Mouse (Mus musculus) T-helper 2 cell (primary cell): Measurements from ENCODE around the gene Mtcl1.

Experiments
- in situ Hi-C: fragments of 300-600 bp; cut with MboI, MseI; formaldehyde crosslinking; loops from one replicate; pipeline ENCODE4 v1.15.1; 2025; ENCODE audit warnings: high pct_unique_total_duplicates

Gene Mtcl1

DNA sequence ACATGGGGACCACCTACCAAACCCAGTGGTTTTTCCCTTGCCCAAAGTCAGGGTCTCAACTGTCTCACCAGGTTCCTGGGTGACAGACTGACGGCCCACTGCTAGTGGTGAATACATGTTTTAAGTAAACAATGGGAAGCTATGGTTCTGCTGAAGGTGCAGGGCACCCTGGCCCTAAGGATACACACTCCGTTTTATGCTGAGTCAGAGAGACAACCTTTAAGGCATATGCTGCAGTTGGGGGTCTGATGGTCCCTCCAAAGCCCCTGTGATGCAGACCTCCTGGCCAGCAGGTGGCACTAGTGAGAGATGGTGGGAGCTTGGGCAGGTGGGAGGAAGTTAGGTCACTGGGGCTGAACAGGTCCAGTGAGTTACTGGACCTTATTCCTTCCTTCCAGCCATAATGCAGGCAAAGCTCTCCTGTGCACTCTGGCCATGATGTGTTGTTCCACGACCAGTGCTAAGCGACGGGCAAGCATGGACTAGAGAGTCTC is 123.0 kb downstream of the Mtcl1 start:
- in situ Hi-C loops, result no loop called here

- in situ Hi-C loops, result no loop called here
Observed at GRCm38 (mm10) chr17:66326204-66326545, 123.4 kb downstream of the Mtcl1 start.

GRCm38 (mm10) chr17:66325440-66326203 is 123.9 kb downstream of the Mtcl1 start:
- in situ Hi-C loops, result no loop called here

DNA sequence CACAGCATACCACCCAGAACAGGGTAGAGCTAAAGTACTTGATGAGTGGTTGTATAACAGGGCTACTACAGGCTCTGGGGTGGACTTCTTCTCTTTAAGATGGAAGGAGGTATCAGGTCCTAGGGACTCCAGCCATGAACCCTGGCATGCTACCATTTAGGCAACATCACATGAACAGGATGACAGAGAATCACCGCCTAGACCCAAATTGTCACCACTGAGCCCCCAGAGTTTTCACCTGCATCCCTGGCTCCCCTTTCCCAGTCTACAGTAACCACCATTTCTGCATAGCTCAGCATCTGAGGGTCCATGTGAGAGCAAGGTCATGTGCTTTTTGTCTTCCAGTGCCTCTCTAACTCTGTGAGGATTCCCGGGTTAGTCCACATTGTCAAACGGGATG is 124.7 kb downstream of the Mtcl1 start:
- in situ Hi-C loops, result no loop called here

DNA sequence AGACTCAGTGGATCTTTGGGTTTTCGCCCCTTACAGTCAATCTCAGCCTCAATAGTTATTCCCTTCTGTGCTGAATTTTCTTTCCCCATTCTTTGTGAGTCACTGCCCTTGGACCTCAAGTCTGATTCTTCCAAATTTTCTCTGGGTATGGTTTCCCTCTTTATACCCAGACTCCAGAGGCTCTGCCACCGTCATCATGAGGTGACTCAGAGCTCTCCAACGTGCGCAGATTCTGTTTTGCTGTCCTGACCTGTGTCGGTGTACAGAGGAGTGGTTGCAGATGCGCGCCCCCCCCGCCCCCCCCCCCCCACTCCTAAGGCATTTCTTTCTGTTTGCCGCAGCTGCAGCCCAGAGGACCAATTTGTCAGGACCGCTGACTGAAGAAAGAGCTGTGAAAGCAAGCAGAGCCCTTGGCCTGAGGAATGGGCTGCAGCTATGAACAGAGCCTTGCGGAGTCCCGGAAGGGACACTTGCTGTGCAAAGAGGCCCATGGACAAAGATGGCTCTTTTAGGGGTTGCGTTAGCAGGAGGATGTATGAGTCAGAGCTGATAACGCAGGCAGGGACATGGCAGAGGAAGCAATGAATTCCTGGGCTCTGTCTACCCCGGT is 126.8 kb downstream of the Mtcl1 start:
- in situ Hi-C loops, result no loop called here

GRCm38 (mm10) chr17:66321933-66322332 is 127.6 kb downstream of the Mtcl1 start:
- in situ Hi-C loops, result no loop called here

GRCm38 (mm10) chr17:66320716-66321372 is 128.7 kb downstream of the Mtcl1 start:
- in situ Hi-C loops, result no loop called here

DNA sequence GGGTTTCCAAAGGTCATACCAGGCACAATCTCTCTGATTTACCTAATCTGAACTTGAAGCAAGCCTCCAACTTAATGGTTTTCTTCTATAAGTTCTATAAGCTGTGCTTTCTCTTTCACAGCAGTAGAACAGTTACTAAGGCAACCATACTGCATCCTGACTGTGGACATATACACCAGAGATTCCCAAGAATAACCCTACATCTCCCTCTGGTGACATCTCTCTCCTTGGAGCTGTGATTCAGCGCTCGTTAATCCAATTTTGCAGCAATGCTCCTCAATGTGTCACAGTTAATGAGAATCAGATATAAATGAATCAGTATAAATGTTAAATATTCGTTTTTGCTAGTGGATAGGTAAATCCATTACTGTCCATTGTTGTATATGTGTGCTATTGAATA is 131.5 kb downstream of the Mtcl1 start:
- in situ Hi-C loops, result no loop called here

DNA sequence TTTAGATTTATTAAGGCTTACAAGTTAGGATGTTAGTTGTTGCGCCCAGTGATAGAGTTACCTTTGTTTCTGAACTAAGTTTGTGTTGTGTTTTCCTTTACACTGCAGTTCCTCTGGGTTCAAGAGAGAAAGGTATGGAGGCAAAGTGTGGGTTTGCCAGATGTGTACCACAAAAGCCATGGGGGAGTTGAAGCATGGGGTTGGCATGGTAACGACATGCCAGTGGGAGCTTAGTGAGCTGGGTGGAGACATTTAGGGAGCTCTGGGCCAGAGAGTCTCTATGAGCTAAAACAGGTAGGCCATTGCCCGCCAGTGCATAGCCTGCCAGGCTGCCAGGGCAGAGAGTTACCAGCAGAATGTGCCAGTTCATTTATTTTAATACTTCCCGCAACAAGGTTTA is 132.0 kb downstream of the Mtcl1 start:
- in situ Hi-C loops, result no loop called here

DNA sequence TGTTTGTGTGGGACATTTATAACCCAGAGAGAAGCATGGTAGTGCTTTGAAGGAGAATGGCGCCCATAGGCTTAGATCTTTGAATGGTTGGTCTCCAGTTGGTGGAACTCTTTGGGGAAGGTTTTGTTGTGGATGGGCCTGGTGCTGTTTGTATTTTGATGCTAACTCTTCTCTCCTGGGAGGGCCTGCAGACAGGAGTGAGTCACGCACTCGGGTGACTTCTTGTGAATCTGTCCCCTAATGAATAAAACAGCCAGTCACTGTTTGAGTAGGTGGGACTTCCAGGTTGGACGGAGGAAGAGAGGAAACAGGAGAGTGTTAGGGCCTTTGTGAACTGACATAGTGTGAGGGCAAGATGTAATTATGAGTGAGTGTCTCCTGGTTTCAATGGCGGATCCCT is 132.4 kb downstream of the Mtcl1 start:
- in situ Hi-C loops, result no loop called here

DNA sequence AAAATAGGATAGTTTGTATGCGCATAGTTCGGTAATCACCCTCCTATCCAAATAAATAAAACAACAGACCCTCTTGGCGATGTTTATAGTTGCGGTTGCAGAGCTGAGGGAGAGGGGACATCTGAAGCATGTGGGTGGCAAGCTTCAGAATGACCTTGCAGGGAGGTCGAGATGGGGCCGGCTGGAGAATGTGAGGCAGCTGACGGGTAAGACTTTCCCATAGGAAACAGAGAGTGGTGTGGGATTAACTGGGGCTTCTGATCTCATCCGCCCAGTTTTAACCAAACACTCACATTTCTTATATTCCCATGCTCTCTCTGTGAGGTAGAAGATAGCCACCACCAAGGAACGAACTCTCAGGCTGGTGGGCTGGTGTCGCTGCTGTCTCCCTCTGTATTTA is 134.1 kb downstream of the Mtcl1 start:
- in situ Hi-C loops, result no loop called here

- in situ Hi-C loops, result no loop called here
Observed at GRCm38 (mm10) chr17:66314566-66315285, 134.8 kb downstream of the Mtcl1 start.

DNA sequence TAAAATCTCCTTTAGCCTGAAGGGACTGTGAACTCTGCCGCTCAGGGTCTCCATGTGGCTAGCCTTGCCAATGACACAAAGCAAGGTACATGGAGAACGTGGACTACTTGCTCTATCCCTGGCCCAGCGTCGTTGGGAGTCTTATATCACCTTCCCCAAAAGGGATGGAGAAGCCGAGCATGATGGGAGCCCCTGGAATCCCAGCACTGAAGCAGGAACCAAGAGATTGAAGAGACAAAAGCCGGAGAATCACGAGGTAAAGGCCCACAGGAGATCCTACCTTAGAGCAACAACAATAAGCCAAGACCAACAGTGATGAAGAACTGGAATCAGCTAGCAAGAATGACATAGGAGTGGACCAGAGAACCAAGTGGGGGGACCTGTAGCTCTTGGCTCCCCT is 147.6 kb downstream of the Mtcl1 start:
- in situ Hi-C loops, result no loop called here

DNA sequence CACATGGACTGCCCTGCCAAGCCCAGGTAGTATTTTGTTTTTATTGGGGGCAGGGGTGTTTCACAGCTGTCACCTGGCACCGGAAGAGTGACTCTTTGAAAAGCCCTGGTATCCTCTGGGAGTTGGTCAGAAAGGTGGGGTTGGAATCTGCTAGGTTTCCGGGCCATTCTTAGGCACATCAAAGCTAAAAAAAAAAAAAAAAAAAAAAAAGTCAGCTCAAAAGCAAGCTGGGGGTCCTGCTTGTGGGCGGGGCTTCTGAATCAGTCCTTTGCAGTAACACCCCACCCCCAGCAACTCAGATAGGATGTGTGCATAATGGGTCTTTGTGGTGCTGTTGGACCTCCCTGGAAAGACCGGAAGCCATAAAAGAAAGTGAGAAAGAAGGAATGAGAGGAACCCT is 148.3 kb downstream of the Mtcl1 start:
- in situ Hi-C loops, result no loop called here

DNA sequence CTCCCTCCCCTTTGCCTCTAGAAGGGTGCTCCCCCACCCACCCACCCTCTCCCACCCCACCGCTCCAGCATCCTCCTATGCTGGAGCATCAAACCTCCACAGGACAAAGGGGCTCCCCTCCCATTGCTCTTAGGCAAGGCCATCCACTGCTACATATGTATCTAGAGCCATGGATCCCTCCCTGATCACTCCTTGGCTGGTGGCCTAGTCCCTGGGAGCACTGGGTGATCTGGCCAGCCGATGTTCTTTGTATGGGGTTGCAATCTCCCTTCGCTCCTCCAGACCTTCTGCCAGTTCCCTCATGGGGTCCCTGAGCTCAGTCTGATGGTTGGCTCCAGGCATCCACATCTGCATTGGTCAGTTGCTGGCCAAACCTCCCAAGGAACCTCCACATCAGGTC is 151.8 kb downstream of the Mtcl1 start:
- in situ Hi-C loops, result no loop called here

DNA sequence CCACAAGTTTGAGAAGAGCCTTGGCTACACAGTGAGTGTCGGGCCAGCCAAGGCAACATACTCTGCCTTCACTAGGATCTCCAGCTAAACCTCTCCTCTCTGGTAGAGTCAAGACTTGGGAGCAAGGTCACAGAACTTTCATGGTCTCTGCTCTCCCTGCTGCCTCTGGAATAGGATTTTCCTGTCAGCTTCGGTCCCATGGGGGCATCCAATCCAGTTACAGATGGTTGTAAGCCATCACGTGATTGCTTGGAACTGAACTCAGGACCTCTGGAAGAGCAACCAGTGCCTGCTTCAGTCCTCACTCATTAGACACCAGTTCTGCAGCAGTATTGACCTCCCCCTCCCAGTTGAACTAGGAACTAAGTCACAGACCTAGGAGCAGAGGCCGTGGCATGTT is 156.0 kb downstream of the Mtcl1 start:
- in situ Hi-C loops, result no loop called here

DNA sequence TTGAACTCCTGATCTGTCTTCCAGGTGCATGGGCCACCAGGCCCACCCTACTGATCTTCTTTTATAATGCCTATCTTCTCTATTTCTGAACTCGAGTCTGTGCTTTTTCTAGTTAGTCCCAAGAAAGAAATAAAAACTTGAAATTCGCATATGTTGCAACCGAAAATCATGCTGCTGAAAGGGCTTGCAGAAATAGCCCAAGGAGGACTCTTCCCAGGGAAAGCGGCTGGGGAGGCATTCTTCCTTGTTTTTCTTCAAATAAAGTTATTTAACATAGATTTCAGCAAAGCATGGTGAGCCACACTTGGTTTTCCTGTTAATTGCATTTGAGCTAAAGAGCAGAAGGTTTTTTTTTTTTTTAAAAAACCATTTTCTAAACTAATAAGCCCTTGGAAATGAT is 159.7 kb downstream of the Mtcl1 start:
- in situ Hi-C loops, result no loop called here
